Mouse (Mus musculus) small intestine, adult 2 months (tissue): Measurements from ENCODE around the gene Slc2a4. TPM values are rescaled to one million over a fixed set of nuclear protein-coding genes. Genes with fewer than 3 reads are reported as not detected.
"Not testable (repeated sequence)": the region's sequence is repeated elsewhere in the genome, so short reads cannot be mapped to it uniquely, and the experiment has no call there.

Experiments
- H3K27ac ChIP-seq: fragments of 200-500 bp; 2 replicates; pipeline ENCODE4 v1.5.1; 2012; ENCODE audit warnings: low read depth, low read length, control low read depth, inconsistent platforms; ENCODE audit not compliant: insufficient read depth
- H3K27me3 ChIP-seq: fragments of 200-500 bp; 2 replicates; pipeline ENCODE4 v1.6.1; 2012; ENCODE audit warnings: mild to moderate bottlenecking, moderate library complexity, low read length, inconsistent platforms; ENCODE audit not compliant: control insufficient read depth, insufficient read depth
- H3K36me3 ChIP-seq: fragments of 200-500 bp; 2 replicates; pipeline ENCODE4 v1.6.1; 2012; ENCODE audit warnings: mild to moderate bottlenecking, low read length, control low read depth, inconsistent platforms; ENCODE audit not compliant: control insufficient read depth, insufficient read depth
- H3K4me1 ChIP-seq: fragments of 200-500 bp; 2 replicates; pipeline ENCODE4 v1.6.1; 2012; ENCODE audit warnings: low read length, inconsistent platforms, mixed read lengths; ENCODE audit not compliant: control insufficient read depth, insufficient read depth, insufficient read length
- H3K4me3 ChIP-seq: fragments of 200-500 bp; 2 replicates; pipeline ENCODE4 v1.5.1; 2012; ENCODE audit warnings: low read depth, mild to moderate bottlenecking, control low read depth, inconsistent platforms, low read length, moderate library complexity
- CTCF ChIP-seq: fragments of 200-500 bp; IDR thresholded peaks from 2 replicates; pipeline ENCODE4 v1.5.1; 2012; ENCODE audit warnings: low read depth, mild to moderate bottlenecking, control low read depth, inconsistent platforms, low read length, moderate library complexity, mixed read lengths; ENCODE audit not compliant: insufficient replicate concordance, insufficient read length; ENCODE audit errors: extremely low read depth
- POLR2A ChIP-seq: fragments of 200-500 bp; IDR thresholded peaks from 2 replicates; pipeline ENCODE4 v1.6.1; 2012; ENCODE audit warnings: low read depth, mild to moderate bottlenecking, control low read depth, inconsistent platforms, low read length, moderate library complexity
- WGBS: fragments of 180-500 bp; shearing (Covaris S2); methylation state at CpG from one replicate; pipeline ENCODE4 v1.1.7; 2018; 5-methylcytosine and 5-hydroxymethylcytosine counted together
- polyA plus RNA-seq: library from polyadenylated mRNA; depleted of rRNA; stranded (reverse); fragments of >200 nt; gene quantifications from 2 replicates; pipeline ENCODE4 v1.2.3, GENCODE M21; 2012

Slc2a4 gene
- polyA plus RNA-seq, 1 experiment, result 11.2 TPM

DNA sequence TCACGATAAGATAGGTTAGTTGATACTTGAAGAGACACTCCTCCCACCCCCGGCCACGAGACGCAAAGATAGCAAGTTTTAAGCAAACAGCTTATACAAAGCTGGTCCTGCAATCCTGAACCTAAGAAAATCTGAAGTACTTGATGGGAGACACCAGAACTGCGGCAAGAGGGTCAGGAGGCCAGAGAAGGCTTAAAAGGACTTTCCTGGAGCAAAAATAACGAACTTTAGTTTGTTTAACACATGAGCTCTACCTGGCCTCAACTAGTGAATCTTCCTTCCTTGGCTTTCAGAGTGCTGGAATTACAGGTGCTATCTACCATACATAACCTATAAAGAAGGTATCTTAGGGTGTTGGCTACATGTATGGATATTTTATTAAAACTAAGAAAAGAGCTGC is 13.3 kb downstream of the Slc2a4 start:
- H3K27ac ChIP-seq, result no peak overlapping the region
- no peak for TF ChIP-seq POLR2A
- no peak for TF ChIP-seq CTCF
- peaks cover 11% of the 10 kb centered on the region for H3K4me1 ChIP-seq
- no peak overlapping the region for H3K4me3 ChIP-seq
- H3K36me3 ChIP-seq, result no peaks in the 10 kb centered on the region
- H3K27me3 ChIP-seq, result peaks cover 11% of the 10 kb centered on the region; the same call in 1 of the 2 replicates
- 11% methylated on average over 6 of the region's 6 CpGs for WGBS

DNA sequence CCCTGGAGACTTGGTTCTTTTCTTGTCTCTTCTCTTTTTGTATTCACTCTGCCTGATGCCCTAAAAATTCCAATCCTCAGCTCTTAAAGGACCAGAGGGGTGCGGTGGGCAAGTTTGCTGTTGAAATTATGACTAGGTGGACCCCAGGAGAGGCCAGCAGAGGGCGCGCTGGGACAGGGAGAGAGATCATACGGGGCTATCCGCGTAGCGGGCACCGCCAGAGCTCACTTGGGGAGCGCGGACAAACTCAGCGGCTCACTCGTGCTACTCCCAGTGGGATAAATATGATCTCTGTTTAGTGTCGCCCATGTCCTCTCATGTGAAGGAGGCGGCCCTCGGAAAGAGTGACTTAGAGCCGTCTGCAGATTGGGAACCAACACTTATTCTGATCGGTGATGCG is 13.8 kb downstream of the Slc2a4 start:
- Histone ChIP-seq H3K4me3 (peak overlapping the region; percentile 26; the same call in 1 of the 2 replicates), H3K27ac (no peak overlapping the region), H3K27me3 (peaks cover 11% of the 10 kb centered on the region; the same call in 1 of the 2 replicates), H3K36me3 (no peaks in the 10 kb centered on the region), H3K4me1 (peaks cover 11% of the 10 kb centered on the region)
- WGBS, result 1% methylated on average over 18 of the region's 18 CpGs
- TF ChIP-seq CTCF (peak; percentile 93), POLR2A (no peak)

GRCm38 (mm10) chr11:69933066-69933465 is 14.9 kb downstream of the Slc2a4 start:
- WGBS, result 52% methylated on average over 4 of the region's 4 CpGs
- H3K4me1 ChIP-seq, result peaks cover 11% of the 10 kb centered on the region
- TF ChIP-seq CTCF (no peak), POLR2A (no peak)
- H3K36me3 ChIP-seq, result no peaks in the 10 kb centered on the region
- H3K27ac ChIP-seq, result no peak overlapping the region
- H3K27me3 ChIP-seq, result peaks cover 11% of the 10 kb centered on the region; the same call in 1 of the 2 replicates
- no peak overlapping the region for H3K4me3 ChIP-seq

GRCm38 (mm10) chr11:69932254-69932653 is 15.7 kb downstream of the Slc2a4 start:
- Histone ChIP-seq H3K27ac (no peak overlapping the region), H3K4me3 (no peak overlapping the region), H3K36me3 (no peaks in the 10 kb centered on the region), H3K4me1 (peaks cover 11% of the 10 kb centered on the region), H3K27me3 (peaks cover 11% of the 10 kb centered on the region; the same call in 1 of the 2 replicates)
- 36% methylated on average over 3 of the region's 3 CpGs for WGBS
- TF ChIP-seq CTCF (no peak), POLR2A (no peak)

- no peak overlapping the region for H3K27ac ChIP-seq
- no peaks in the 10 kb centered on the region for H3K36me3 ChIP-seq
- TF ChIP-seq POLR2A (no peak), CTCF (no peak; the same call in 1 of the 2 replicates)
- H3K27me3 ChIP-seq, result peaks cover 11% of the 10 kb centered on the region; the same call in 1 of the 2 replicates
- peaks cover 8% of the 10 kb centered on the region for H3K4me1 ChIP-seq
- H3K4me3 ChIP-seq, result no peak overlapping the region
- WGBS, result 70% methylated on average over 8 of the region's 8 CpGs
Measured at GRCm38 (mm10) chr11:69931769-69932168, 16.2 kb downstream of the Slc2a4 start.

GRCm38 (mm10) chr11:69930967-69931537 is 16.9 kb downstream of the Slc2a4 start:
- TF ChIP-seq CTCF (no peak), POLR2A (no peak)
- 69% methylated on average over 3 of the region's 3 CpGs for WGBS

DNA sequence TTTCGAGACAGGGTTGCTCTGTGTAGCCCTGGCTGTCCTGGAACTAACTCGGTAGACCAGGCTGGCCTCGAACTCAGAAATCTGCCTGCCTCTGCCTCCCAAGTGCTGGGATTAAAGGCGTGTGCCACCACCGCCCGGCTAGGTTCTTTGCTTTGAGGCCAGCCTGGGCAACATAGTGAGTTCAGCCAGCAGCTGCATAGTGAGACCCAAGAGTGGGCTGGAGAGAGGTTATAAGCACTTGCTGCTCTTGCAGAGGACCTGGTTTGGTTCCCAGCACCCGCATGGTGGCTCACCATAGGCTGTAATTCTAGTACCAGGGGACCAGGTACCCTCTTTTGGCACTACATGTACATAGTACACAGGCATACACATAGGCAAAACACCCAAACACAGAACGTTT is 17.8 kb downstream of the Slc2a4 start:
- H3K27ac ChIP-seq, result not testable (repeated sequence)
- 84% methylated on average over 8 of the region's 8 CpGs for WGBS

More at GRCm38 (mm10) chr11:69930967-69931537, 16.9 kb downstream of the Slc2a4 start:
- no peak overlapping the region for H3K27ac ChIP-seq
- no peak overlapping the region for H3K4me3 ChIP-seq
- peaks cover 6% of the 10 kb centered on the region; the same call in 1 of the 2 replicates for H3K4me1 ChIP-seq
- no peaks in the 10 kb centered on the region for H3K36me3 ChIP-seq
- peaks cover 8% of the 10 kb centered on the region; the same call in 1 of the 2 replicates for H3K27me3 ChIP-seq

More for the DNA sequence above, 17.8 kb downstream of the Slc2a4 start:
- H3K36me3 ChIP-seq, H3K4me1 ChIP-seq, H3K4me3 ChIP-seq, H3K27me3 ChIP-seq: not testable (repeated sequence)
